Mouse (Mus musculus) midbrain, embryonic 14.5 days (tissue): ENCODE data around the gene Ccdc136. TPM values are rescaled to one million over a fixed set of nuclear protein-coding genes. Genes with fewer than 3 reads are reported as not detected.

Experiments used
- ATAC-seq: fragments of 200-750 bp; cut with Nextera tagmentation; 2 replicates; pipeline ENCODE4 v1.8.0; 2017; ENCODE audit warnings: moderate number of reproducible peaks, moderate library complexity; ENCODE audit not compliant: low FRiP score, low TSS enrichment
- DNase-seq: peaks from one replicate; pipeline ENCODE4 v3.0.0-alpha.2; 2015
- H3K27ac ChIP-seq: fragments of 300-500 bp; sonication (generic); replicated peaks from 2 replicates; pipeline ENCODE4 v1.5.1; 2014; ENCODE audit warnings: mild to moderate bottlenecking, low read depth, low read length, moderate library complexity
- H3K27me3 ChIP-seq: fragments of 300-500 bp; sonication (generic); 2 replicates; pipeline ENCODE4 v1.6.1; 2014; ENCODE audit warnings: low read length, control low read depth, mixed read lengths; ENCODE audit not compliant: control insufficient read depth, insufficient read depth
- H3K36me3 ChIP-seq: fragments of 300-500 bp; sonication (generic); 2 replicates; pipeline ENCODE4 v1.6.1; 2014; ENCODE audit warnings: low read length, control low read depth; ENCODE audit not compliant: control insufficient read depth, insufficient read depth
- H3K4me1 ChIP-seq: fragments of 300-500 bp; sonication (generic); 2 replicates; pipeline ENCODE4 v1.6.1; 2014; ENCODE audit warnings: mild to moderate bottlenecking, antibody characterized with exemption, low read length, control low read depth; ENCODE audit not compliant: control insufficient read depth, insufficient read depth
- H3K4me2 ChIP-seq: fragments of 300-500 bp; sonication (generic); 2 replicates; pipeline ENCODE4 v1.6.1; 2014; ENCODE audit warnings: mild to moderate bottlenecking, low read length, moderate library complexity
- H3K4me3 ChIP-seq: fragments of 300-500 bp; sonication (generic); replicated peaks from 2 replicates; pipeline ENCODE4 v1.5.1; 2014; ENCODE audit warnings: low read depth, low read length
- H3K9ac ChIP-seq: fragments of 300-500 bp; sonication (generic); replicated peaks from 2 replicates; pipeline ENCODE4 v1.6.1; 2014; ENCODE audit warnings: mild to moderate bottlenecking, low read length, moderate library complexity
- H3K9me3 ChIP-seq: fragments of 300-500 bp; sonication (generic); 2 replicates; pipeline ENCODE4 v1.6.1; 2016; ENCODE audit warnings: low read length, control low read depth, mixed read lengths; ENCODE audit not compliant: control insufficient read depth
- WGBS: fragments of 180-500 bp; shearing (Covaris S2); extraction: QIAGEN DNeasy Blood & Tissue Kit; methylation state at CpG from one replicate; pipeline ENCODE4 v1.1.7; 2014; 5-methylcytosine and 5-hydroxymethylcytosine counted together
- polyA plus RNA-seq: library from polyadenylated mRNA; unstranded; fragments of >200 nt; fragmentation: Nextera tagmentation; extraction: Ambion mirVana; gene quantifications from 2 replicates; pipeline ENCODE4 v1.2.1, GENCODE M21; 2014

Ccdc136 gene
- polyA plus RNA-seq, 1 experiment from 2014 or later: 33.5 TPM

DNA sequence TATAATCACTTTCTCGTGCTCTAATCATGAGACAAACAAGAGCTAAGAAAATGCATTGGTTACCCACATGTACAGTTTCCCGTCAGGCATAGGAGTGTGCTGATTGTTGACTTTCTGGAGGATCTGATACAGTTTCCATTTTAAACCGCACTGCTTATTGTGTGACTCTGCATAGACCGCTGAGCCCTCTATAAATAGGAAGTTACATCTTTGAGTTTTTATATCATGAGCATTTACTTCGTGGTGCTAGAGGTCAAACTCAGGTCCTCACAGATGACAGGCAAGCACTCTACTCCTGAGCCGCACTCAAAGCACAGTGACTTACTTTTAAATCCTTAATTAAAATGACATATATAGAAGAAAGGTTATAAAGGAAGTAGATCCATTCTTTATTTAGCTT is 35.9 kb upstream of the Ccdc136 start:
- ATAC-seq (no peak), DNase-seq (no peak)
- Histone ChIP-seq H3K9me3 (no peaks in the 10 kb centered on the region), H3K36me3 (peaks cover 30% of the 10 kb centered on the region), H3K4me2 (no peak overlapping the region), H3K9ac (no peak overlapping the region), H3K27me3 (no peaks in the 10 kb centered on the region), H3K4me3 (no peak overlapping the region), H3K27ac (no peak overlapping the region), H3K4me1 (no peaks in the 10 kb centered on the region)
- 94% methylated on average over 6 of the region's 6 CpGs for WGBS

GRCm38 (mm10) chr6:29362246-29363128 is 33.6 kb upstream of the Ccdc136 start:
- Histone ChIP-seq H3K27me3 (no peaks in the 10 kb centered on the region), H3K9ac (no peak overlapping the region), H3K27ac (no peak overlapping the region), H3K4me1 (no peaks in the 10 kb centered on the region), H3K4me2 (no peak overlapping the region), H3K4me3 (no peak overlapping the region), H3K9me3 (no peaks in the 10 kb centered on the region), H3K36me3 (peaks cover 40% of the 10 kb centered on the region)
- DNase-seq (peak; percentile 43), ATAC-seq (no peak)
- 58% methylated on average over 7 of the region's 7 CpGs for WGBS

- Histone ChIP-seq H3K4me3 (no peak overlapping the region), H3K27me3 (no peaks in the 10 kb centered on the region), H3K4me1 (no peaks in the 10 kb centered on the region), H3K9me3 (no peaks in the 10 kb centered on the region), H3K4me2 (no peak overlapping the region), H3K27ac (no peak overlapping the region; the same call in 1 of the 2 replicates), H3K36me3 (peaks cover 42% of the 10 kb centered on the region), H3K9ac (no peak overlapping the region)
- 84% methylated on average over 3 of the region's 3 CpGs for WGBS
- DNase-seq (no peak), ATAC-seq (no peak)
Measured at GRCm38 (mm10) chr6:29363129-29363515, 33.0 kb upstream of the Ccdc136 start.

DNA sequence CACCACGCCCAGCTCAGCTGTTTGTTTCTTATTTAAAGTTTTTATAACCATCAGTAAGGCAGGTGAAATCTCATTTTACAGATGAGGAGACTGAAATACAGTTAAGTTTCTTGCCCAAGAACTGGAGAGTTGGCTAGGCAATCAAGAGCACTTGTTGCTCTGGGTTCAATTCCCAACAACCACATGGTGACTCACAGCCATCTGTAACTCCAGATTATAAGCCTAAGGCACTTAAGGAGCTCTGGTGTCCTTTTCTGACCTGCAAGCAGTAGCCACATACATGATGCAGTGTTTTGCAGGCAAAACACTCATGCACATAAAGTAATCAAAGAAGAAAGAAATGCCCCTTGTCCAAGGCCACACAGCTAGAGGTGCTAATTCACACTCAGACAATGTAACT is 30.8 kb upstream of the Ccdc136 start:
- H3K4me2 ChIP-seq: no peak overlapping the region
- no peak for DNase-seq
- no peak for ATAC-seq
- H3K9me3 ChIP-seq: no peaks in the 10 kb centered on the region
- H3K27me3 ChIP-seq: no peaks in the 10 kb centered on the region
- no peaks in the 10 kb centered on the region for H3K4me1 ChIP-seq
- H3K9ac ChIP-seq: no peak overlapping the region
- peaks cover 40% of the 10 kb centered on the region for H3K36me3 ChIP-seq
- no peak overlapping the region for H3K27ac ChIP-seq
- WGBS: 92% methylated on average over 1 of the region's 1 CpGs
- H3K4me3 ChIP-seq: no peak overlapping the region

- 94% methylated on average over 4 of the region's 4 CpGs for WGBS
- Histone ChIP-seq H3K27me3 (no peaks in the 10 kb centered on the region), H3K9ac (no peak overlapping the region), H3K27ac (no peak overlapping the region), H3K36me3 (peaks cover 55% of the 10 kb centered on the region), H3K4me2 (no peak overlapping the region), H3K9me3 (no peaks in the 10 kb centered on the region), H3K4me1 (no peaks in the 10 kb centered on the region), H3K4me3 (no peak overlapping the region)
- no peak for DNase-seq
- no peak for ATAC-seq
Measured at GRCm38 (mm10) chr6:29377386-29377785, 18.7 kb upstream of the Ccdc136 start.

DNA sequence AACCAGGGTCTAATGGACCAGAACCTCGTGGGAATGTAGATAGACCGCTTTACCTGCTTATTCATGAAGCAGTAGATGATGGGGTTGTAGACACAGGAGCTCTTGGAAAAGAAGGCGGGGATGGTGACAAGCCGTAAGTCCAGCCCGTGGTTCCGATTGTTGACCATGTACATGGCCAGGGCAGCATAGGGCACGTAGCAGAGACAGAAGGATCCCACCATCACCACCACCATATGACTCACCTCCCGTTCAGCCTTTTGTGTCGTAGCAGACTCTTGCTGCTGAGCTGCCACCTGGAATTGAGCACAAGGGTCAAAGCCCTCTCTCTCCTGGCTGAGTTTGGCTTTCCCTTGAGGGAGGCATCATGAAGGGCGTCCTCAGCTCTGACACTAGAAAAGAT is 17.4 kb upstream of the Ccdc136 start:
- Histone ChIP-seq H3K27me3 (no peaks in the 10 kb centered on the region), H3K27ac (no peak overlapping the region), H3K4me2 (no peak overlapping the region), H3K9ac (no peak overlapping the region), H3K36me3 (peaks cover 43% of the 10 kb centered on the region), H3K4me1 (no peaks in the 10 kb centered on the region), H3K9me3 (no peaks in the 10 kb centered on the region), H3K4me3 (no peak overlapping the region)
- WGBS: 95% methylated on average over 10 of the region's 10 CpGs
- DNase-seq (no peak), ATAC-seq (no peak)

DNA sequence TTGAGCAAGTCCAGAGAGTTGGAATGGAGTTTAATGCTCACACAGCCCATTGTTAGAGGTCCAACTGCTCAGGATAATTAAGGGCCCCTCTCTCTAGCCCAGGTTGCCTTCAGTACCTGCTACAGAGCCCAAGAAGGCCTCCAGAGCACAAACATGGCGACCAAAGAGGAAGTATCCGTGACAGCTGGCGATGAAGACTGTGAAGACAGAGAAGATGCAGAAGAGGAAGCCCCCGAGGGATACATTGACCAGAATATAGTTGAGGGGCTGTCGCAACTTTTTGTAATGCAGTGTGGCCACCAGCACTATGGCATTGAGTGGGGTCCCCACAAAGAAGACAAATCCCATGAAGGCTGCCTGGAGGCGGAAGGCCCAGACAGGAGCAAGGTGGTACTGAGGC is 16.2 kb upstream of the Ccdc136 start:
- Histone ChIP-seq H3K4me2 (no peak overlapping the region), H3K9me3 (no peaks in the 10 kb centered on the region), H3K4me1 (no peaks in the 10 kb centered on the region), H3K27ac (no peak overlapping the region), H3K9ac (no peak overlapping the region), H3K4me3 (no peak overlapping the region), H3K36me3 (peaks cover 31% of the 10 kb centered on the region), H3K27me3 (no peaks in the 10 kb centered on the region)
- 98% methylated on average over 6 of the region's 6 CpGs for WGBS
- DNase-seq (no peak), ATAC-seq (no peak)

DNA sequence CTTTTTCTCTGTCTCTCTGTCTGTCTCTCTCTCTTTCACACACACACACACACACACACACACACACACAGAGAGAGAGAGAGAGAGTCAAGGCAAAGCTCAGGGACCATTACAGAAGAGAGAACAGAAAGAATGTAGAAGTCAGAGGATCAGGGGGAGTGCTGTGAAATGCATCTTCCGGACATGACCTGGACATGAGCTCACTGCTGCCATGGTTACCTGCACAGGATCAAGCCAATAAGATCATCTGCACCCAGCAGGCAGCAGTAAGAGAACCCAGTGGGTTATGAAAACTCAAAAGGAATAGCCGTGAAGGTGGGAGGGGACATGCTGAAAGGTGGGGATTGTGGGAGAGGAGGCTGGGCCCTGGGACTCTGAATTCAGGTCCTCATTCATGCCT is 13.7 kb upstream of the Ccdc136 start:
- ATAC-seq (no peak), DNase-seq (no peak)
- 31% methylated on average over 2 of the region's 2 CpGs for WGBS
- Histone ChIP-seq H3K4me2 (no peak overlapping the region), H3K36me3 (peaks cover 6% of the 10 kb centered on the region; the same call in 1 of the 2 replicates), H3K4me1 (no peaks in the 10 kb centered on the region), H3K27ac (no peak overlapping the region), H3K9me3 (no peaks in the 10 kb centered on the region), H3K4me3 (no peak overlapping the region), H3K27me3 (no peaks in the 10 kb centered on the region), H3K9ac (no peak overlapping the region)

DNA sequence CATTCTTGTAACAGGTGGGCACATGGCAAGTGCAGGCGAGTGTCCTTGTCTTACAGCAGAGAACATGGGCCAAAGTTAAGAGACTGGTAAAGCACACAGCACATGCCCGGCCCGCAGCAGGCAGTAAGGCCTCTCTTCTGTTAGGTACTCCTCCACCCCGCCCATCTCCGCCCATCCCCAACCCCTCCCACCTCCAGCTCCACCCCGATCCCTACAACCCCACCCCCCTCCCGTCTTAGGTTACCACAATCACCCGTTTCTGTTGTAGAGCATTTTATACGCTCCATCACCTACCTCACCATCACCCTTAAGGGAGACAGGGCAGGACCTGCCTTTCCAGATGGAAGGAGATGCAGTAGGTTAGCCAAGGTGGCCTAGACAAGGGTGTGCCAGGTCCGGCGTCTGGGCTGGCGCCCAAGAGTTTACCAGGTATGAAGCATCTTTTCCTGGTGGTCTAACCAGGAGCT is 8.0 kb upstream of the Ccdc136 start, which contains the start of gene Opn1sw:
Opn1sw (minus strand) TSS at position 417 of the 467 bp plus-strand sequence.
- Histone ChIP-seq H3K4me3 (no peak within 1 kb of the TSS), H3K4me1 (no peaks in the 10 kb centered on the region), H3K36me3 (no peaks in the 10 kb centered on the region), H3K9ac (0 out of 2 replicates have a peak within 1 kb of the TSS, but pooled peaks have one; percentile 23), H3K9me3 (no peaks in the 10 kb centered on the region), H3K27me3 (no peaks in the 10 kb centered on the region), H3K27ac (no peak within 1 kb of the TSS), H3K4me2 (no peak within 1 kb of the TSS)
- ATAC-seq (no peak), DNase-seq (no peak)
- WGBS: 4% methylated on average over 12 of the region's 12 CpGs
